Mouse (Mus musculus) gastrocnemius, postnatal 4 days (tissue): ENCODE measurements around the gene Grxcr1. TPM values are rescaled to one million over a fixed set of nuclear protein-coding genes. Genes with fewer than 3 reads are reported as not detected.
A peak's percentile ranks its signal among the peaks of the same experiment; 100 is the strongest.

Source experiments
- DNase-seq, 2 experiments: peaks; one replicate each; pipeline ENCODE4 v3.0.0; 2021 to 2022; ENCODE audit warnings: low spot score in 2 of 2, mixed read lengths in 2 of 2
- long read RNA-seq, 2 experiments: library from polyadenylated mRNA; stranded (forward); transcript quantifications; one replicate each; pipeline ENCODE4 v2.0.0; 2021
- total RNA-seq, 2 experiments: library from RNA; stranded (reverse); gene quantifications; 2 replicates each; pipeline ENCODE4 v1.2.3; 2021

The Grxcr1 gene
- not detected for total RNA-seq
- long read RNA-seq, experiment 1: 0 reads
- long read RNA-seq, experiment 2: 0 reads

GRCm38 (mm10) chr5:68031744-68032143 lies at the start of gene Grxcr1:
Grxcr1 (plus strand) TSS chr5:68031835.
- DNase-seq: no peak

GRCm38 (mm10) chr5:67981946-67982526 lies 49.6 kb upstream of the Grxcr1 start:
- no peak for DNase-seq

- DNase-seq: no peak
Observed at GRCm38 (mm10) chr5:67990426-67990825, 41.2 kb upstream of the Grxcr1 start.

- no peak for DNase-seq
Observed at GRCm38 (mm10) chr5:68002611-68003010, 29.0 kb upstream of the Grxcr1 start.

- DNase-seq: no peak
Observed at GRCm38 (mm10) chr5:68003904-68004303, 27.7 kb upstream of the Grxcr1 start.

- no peak for DNase-seq
Observed at GRCm38 (mm10) chr5:68004419-68004818, 27.2 kb upstream of the Grxcr1 start.

- DNase-seq: no peak
Observed at GRCm38 (mm10) chr5:68007074-68007473, 24.6 kb upstream of the Grxcr1 start.

- no peak for DNase-seq
Observed at GRCm38 (mm10) chr5:68011569-68011968, 20.1 kb upstream of the Grxcr1 start.

- DNase-seq: peak; percentile 63 to 76
Observed at GRCm38 (mm10) chr5:68012618-68013017, 19.0 kb upstream of the Grxcr1 start.

- no peak for DNase-seq
Observed at GRCm38 (mm10) chr5:68020870-68021269, 10.8 kb upstream of the Grxcr1 start.

- DNase-seq: no peak
Observed at GRCm38 (mm10) chr5:68026658-68027422, 4.8 kb upstream of the Grxcr1 start.

- DNase-seq: no peak
Observed at GRCm38 (mm10) chr5:68027474-68027873, 4.2 kb upstream of the Grxcr1 start.

GRCm38 (mm10) chr5:68033345-68033744 lies 1.7 kb downstream of the Grxcr1 start:
- no peak for DNase-seq

GRCm38 (mm10) chr5:68039077-68039476 lies 7.4 kb downstream of the Grxcr1 start:
- DNase-seq: no peak

GRCm38 (mm10) chr5:68043339-68043738 lies 11.7 kb downstream of the Grxcr1 start:
- no peak for DNase-seq

GRCm38 (mm10) chr5:68048783-68049182 lies 17.1 kb downstream of the Grxcr1 start:
- peak in 1 of 2 experiments; percentile 8 for DNase-seq

GRCm38 (mm10) chr5:68049536-68049935 lies 17.9 kb downstream of the Grxcr1 start:
- no peak for DNase-seq

- DNase-seq: no peak
Observed at GRCm38 (mm10) chr5:68051101-68051500, 19.5 kb downstream of the Grxcr1 start.

GRCm38 (mm10) chr5:68057574-68057973 lies 25.9 kb downstream of the Grxcr1 start:
- no peak for DNase-seq

- DNase-seq: no peak
Observed at GRCm38 (mm10) chr5:68068694-68069093, 37.1 kb downstream of the Grxcr1 start.

GRCm38 (mm10) chr5:68070308-68070707 lies 38.7 kb downstream of the Grxcr1 start:
- DNase-seq: no peak

GRCm38 (mm10) chr5:68071857-68072256 lies 40.2 kb downstream of the Grxcr1 start:
- no peak for DNase-seq
